Mouse (Mus musculus): ENCODE measurements around the gene Dgkz.
A peak's percentile ranks its signal among the peaks of the same experiment; 100 is the strongest.

Dgkz gene

DNA sequence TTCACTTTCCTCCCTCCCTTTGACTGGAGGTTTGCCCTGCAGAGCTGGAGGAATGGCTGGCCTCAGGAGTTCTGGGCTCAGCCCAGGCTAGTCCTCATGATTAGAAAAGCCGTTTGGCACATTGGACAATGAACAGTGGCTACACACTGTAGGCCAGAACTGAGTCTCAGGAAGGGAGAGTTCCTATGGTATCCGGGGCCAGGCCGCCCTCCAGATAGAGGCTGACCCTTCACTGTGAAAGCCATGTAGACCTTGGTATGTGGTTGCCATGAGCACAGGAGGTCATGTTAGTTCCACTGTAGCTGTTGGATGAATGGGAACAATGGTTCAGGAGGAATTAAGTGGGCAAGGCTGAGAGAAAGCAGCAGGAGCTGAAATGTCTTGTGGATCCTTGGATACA lies 17.7 kb upstream of the Dgkz start:
- no peak for DNase-seq

- DNase-seq, result no peak
These were observed 14.1 kb upstream of the Dgkz start for GRCm38 (mm10) chr2:91989750-91990149.

DNA sequence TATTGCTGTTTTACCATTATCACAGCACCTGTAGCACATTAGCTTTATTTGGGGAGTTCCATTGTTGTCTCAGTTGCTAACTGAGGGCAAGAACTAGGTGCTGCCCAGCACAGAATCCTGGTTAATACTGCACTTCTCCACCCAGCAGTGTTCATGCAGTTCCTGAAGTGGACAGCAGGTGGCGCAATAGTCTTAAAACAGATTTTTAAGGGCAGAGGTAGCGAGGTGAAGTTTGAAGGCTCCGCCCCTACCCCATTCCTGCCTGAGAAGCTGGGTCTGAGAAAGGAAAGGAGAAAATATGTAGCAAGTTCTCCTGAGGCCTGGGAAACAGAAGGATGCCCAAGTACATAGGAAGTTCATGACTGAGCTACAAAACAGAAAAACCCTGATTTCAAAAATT lies 11.9 kb upstream of the Dgkz start:
- peak; percentile 95 for DNase-seq

- DNase-seq, result peak; percentile 93
These were observed 10.4 kb upstream of the Dgkz start for GRCm38 (mm10) chr2:91986071-91986470.

GRCm38 (mm10) chr2:91984906-91985525 lies 9.4 kb upstream of the Dgkz start:
- no peak for DNase-seq

DNA sequence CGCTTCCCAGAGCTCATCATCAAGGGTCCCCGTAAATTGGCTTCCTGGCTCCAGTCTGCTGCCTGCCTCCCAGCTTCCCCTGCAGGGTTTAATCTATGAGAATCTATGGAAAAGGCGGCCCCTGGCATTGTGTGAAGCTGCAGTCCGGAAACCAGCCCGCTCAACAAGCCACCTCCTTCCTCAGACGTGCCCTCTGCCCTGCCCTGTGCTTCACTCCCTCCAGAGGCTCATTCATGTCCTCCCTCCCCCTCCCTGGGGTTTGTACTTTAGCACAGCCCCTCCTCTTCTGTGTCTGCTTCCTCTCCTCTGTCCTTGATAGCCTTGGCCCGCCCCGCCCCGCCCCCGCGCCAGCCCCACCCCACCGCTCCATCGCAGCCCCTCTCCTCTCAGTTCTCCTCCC lies 8.8 kb upstream of the Dgkz start:
- peak; percentile 99 for DNase-seq

- DNase-seq, result peak; percentile 81
These were observed 5.2 kb upstream of the Dgkz start for GRCm38 (mm10) chr2:91980830-91981229.

- peak; percentile 73 for DNase-seq
These were observed 4.6 kb upstream of the Dgkz start for GRCm38 (mm10) chr2:91980245-91980644.

- no peak for DNase-seq
These were observed 2.9 kb upstream of the Dgkz start for GRCm38 (mm10) chr2:91978547-91978946.

DNA sequence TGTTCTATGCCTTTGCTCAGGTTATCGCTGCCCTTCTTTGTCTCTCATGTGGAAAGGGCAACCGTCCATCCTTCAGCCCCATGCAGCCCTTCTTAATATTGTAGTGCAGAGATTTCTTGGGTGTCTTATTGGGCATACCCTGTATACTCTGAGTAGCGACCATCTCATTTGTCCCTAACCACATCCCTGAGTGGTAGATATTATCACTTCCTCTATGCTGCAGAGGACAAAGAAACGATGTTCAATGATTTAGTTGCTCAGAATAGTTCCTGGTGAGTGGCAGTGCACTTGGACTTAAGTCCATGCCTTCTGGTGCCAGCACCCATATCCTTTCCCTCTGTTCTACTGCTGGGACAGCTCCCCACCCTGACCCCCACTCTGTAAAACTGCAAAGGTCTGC lies 2.3 kb upstream of the Dgkz start:
- DNase-seq, result no peak

GRCm38 (mm10) chr2:91973416-91974135 lies 2.1 kb downstream of the Dgkz start:
- DNase-seq, result peak; percentile 84

DNA sequence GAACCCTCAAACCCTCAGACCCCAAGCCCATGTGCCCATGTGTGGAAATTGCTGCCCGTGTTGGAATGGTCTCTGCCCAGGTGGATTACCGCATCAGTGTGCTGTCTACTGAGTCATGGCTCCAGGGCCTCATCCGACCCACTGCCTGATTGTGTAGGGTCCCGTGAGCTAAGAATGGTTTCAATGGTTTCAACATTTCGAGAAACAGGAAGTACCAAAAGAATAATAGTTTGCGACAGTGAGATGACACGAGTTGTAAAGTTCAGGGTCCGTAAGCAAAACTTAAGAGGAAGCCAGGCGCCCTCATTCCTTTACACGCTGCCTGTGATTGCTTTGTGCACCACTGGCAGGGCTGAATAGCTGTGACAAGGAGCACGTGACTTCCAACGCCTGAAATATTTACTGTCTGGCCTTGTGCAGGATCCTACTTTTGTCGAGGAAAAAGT lies 3.5 kb downstream of the Dgkz start:
- peak; percentile 94 for DNase-seq

DNA sequence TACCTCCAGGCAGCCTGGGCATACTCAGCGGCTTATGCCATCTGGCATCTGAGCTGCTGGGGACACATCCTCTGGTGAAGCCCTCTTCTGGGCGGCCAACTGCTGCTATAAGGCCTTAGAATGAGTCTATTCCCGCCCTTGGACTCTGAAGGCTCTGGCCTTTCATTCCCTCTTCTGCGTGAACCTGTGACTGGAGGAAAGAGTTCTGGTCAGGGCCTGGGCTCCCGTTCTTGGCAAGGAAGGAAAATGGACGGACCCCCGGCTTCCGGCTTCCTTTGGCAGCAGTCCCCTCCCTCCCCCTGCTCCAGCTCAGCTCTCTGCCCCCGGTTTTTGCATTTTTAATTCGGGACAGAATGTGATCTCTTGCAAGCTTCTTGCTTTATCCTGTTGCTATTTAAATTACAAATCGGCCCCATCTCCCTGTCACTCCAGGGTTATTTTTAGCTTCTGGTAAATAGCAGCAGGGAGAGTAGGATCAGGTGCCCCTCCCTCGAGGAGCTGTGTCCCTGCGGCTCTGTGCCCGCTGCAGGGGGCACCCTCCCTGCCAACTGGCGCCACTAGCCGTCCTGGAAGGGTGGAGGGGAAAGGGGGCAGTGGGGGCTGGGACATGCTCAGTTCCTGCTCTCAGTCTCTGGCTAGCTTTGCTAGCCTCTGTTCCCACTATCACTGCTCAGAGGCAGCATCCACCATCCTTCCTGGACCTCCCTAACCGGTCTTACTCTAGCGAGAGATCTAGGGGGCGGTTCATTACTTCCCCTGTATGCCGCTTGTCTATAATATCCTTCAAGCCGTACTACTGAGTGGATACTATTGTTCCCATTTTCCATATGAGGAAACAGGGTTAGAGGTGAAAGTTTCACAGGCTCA lies 4.2 kb downstream of the Dgkz start:
- peak; percentile 98 for DNase-seq

DNA sequence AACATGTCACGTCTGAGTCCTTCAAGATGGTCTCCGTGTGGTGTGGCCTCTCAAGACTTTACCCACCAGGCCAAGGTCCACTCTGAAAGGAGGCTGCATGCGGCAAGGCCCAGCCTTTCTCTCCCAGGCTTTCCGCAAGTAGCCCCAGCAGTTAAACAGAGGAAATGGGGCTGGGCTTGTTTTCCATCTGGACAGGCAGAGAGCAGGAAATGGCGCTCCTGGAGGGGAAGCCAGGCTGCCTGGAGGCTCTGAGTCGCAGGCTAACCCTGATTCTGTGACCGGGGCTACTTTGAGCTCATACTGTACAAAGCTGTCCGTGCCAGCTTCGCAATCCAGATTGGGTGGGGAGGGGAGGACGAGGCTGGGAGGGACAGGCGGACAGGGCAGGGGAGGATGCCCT lies 7.7 kb downstream of the Dgkz start:
- peak; percentile 98 for DNase-seq

DNA sequence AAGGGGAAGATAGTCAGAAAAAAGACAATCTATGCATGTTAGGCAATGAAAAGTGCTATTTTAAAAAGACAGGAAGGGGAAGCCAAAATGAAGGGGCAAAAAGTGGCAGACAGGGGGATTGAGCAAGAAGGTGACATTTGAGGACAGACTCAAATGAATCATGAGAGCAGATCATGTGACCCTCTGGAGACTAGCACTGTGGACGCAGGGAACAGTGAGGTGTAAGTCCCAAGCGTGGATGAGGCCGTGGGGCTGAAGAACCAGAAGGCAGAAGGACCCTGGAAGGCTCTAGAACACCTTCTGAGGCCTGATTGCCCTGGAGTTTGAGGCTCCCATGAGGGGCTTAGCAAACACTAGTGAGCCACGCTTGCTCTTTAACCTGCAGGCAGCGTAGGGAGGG lies 9.3 kb downstream of the Dgkz start:
- DNase-seq, result peak; percentile 92

- DNase-seq, result peak; percentile 99
These were observed 10.2 kb downstream of the Dgkz start for GRCm38 (mm10) chr2:91965417-91965816.

DNA sequence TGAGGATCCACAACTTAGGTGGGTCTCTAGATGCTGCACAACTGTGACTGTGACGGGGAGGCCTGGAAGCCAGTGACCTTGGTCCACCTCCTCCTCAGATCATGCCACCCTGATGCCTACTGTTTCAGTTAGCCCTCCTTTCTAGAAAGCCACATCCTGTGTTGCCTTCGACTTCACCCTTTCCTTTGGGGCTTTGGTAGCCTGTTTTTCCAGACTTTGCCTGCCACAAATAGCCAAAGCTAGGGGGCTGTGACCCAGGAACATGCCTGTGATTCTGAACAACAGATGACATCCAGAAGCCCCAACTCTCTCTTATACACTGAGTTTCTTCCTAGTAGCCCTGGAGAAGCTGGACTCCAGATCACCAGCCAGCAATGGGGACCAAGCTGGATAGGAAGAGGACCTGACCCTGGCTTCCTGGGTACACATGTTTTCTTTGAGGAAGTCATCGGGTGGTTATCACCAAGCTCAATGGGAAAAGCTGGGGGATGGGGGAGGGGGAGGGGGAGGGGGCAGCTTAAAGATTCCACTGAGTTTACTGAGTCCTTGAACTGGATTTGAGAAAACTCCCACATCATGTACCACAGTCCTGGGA lies 11.0 kb downstream of the Dgkz start:
- peak; percentile 94 for DNase-seq

DNA sequence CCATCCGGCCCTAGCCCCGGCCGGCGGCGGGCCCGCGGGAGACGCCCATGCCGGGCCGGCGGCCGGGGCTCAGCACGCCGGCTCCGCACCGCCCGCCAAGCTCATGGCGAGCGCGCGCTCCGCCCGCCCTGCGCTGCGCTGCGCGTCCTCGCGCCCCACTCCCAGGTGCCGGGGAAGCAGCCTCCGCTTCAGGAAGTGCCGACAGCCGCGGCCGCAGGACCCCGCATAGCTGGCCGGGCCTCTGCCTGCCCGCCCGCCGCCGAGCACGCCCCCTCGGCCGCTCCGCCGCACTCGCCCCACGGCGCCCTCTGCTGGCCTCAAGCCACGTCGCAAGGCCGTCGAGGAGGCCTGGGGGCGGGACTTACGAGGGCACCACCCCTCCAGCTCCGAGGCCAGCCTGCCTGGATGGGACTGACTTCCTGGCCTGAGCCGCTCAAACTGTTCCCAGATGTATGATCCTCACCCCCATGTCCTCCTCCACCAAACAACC lies 12.2 kb downstream of the Dgkz start:
- DNase-seq, result peak; percentile 100

DNA sequence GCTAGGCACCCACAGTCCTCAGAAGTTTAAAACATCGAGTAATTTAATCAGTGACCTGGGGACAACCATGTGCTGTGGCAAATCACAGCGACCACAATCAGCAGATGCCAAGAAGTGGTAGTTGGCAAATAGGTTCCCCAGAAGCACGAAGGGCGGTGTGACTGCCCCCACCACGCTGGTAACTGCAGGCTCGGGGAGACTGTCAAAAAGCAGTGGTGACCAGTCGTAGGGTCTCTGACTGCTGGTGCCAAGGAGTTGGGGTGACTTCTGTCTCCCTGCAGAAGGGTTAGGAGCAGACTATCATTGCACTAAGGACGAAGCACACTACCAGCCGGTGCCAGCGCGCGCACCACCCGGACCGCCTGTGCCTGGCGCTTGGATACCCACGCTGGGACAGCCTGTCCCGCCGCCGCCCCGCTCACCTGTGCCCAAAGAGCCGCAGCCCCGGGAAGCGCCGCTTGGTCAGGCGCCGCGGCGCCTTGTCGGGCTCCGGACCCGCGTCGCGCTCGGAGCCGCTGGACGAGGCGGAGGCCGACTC lies 12.7 kb downstream of the Dgkz start:
- DNase-seq, result peak; percentile 95

DNA sequence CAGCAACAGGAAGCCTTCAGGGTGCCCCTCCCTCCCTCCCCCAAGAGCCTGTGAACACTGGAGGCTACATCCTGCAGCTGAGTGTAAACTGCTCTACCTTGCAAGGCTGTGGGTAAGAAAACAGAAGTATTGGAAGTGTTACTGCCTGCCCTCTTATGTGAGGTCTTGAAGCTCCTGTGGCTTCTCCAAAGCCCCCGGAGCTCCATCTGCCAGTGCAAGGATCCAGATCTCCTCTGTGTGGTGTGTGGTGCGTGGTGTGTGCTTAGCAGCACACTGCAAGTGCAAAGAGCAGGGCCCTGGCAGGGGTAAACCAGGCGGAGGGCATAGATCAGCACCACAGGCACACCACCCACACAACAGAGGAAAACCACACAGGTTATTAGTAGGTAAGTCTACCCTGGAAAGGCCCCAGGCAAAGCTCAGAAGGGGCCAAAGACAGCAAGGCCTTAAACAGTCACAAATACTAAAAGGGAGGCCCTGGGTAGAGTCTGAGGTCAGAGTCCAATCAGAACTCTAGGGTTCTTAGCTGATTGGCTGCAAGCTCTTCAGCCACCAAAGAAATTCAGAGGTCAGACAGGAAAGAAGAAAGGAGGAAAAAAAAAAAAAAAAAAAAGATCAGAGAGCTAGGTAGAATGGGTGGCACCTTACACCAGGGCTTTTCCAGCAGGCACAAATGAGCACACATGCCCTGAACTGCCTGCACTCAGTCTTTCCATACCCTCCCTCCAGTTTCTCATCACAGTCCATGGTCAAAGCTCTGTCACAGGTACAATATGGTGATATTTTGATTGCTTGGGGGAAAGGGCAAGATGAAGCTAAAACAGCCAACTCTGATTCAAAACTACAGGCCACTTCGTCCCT lies 13.5 kb downstream of the Dgkz start:
- DNase-seq, result peak; percentile 92

DNA sequence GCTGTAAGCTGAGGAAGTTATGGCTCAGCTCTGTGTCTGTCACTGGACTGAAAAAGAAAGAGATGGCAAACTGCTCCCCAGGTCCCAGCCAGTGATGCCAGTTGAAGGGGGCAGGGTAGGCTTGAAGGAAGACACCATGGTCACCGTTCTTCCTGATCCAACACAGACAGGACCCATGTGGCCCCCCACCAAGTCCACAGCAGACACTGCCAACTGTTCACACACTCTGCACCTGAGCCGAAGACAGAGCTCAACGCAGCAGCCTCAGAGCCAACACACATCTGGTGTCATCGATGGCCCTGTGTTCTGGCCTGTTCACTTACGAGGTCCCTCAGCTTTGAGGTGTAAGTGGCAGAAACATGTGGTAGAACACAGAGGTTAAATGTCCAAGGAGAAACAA lies 15.2 kb downstream of the Dgkz start:
- peak; percentile 87 for DNase-seq

Measured in heart, adult 11 months (tissue).